Mouse (Mus musculus): ENCODE data around the gene Pcca. TPM values are rescaled to one million over a fixed set of nuclear protein-coding genes. Genes with fewer than 3 reads are reported as not detected.

Pcca gene
- polyA plus RNA-seq, 1 experiment from 2014 or later, result 36.5 TPM

- Histone ChIP-seq H3K9ac (no peak overlapping the region), H3K4me3 (no peak overlapping the region), H3K27me3 (no peaks in the 10 kb centered on the region), H3K4me1 (peaks cover 9% of the 10 kb centered on the region), H3K36me3 (no peaks in the 10 kb centered on the region), H3K9me3 (no peaks in the 10 kb centered on the region), H3K27ac (no peak overlapping the region), H3K4me2 (replicated peaks) (no peak overlapping the region)
- ATAC-seq (ENCODE audit: insufficient number of reproducible peaks, insufficient read depth, low FRiP score, low TSS enrichment), result no peak
- WGBS, result 30% methylated on average over 13 of the region's 13 CpGs
Observed at GRCm38 (mm10) chr14:122755559-122755958, 221.4 kb downstream of the Pcca start.

GRCm38 (mm10) chr14:122756671-122757070 lies 222.5 kb downstream of the Pcca start:
- H3K27ac ChIP-seq, result no peak overlapping the region
- H3K4me2 ChIP-seq (replicated peaks), result no peak overlapping the region
- H3K27me3 ChIP-seq, result no peaks in the 10 kb centered on the region
- no peaks in the 10 kb centered on the region for H3K9me3 ChIP-seq
- no peak for ATAC-seq (ENCODE audit: insufficient number of reproducible peaks, insufficient read depth, low FRiP score, low TSS enrichment)
- WGBS, result 90% methylated on average over 1 of the region's 1 CpGs
- H3K36me3 ChIP-seq, result no peaks in the 10 kb centered on the region
- no peak overlapping the region for H3K9ac ChIP-seq
- H3K4me3 ChIP-seq, result no peak overlapping the region
- peaks cover 9% of the 10 kb centered on the region for H3K4me1 ChIP-seq

GRCm38 (mm10) chr14:122759890-122760289 lies 225.8 kb downstream of the Pcca start:
- Histone ChIP-seq H3K4me3 (no peak overlapping the region), H3K9me3 (no peaks in the 10 kb centered on the region), H3K4me1 (peaks cover 9% of the 10 kb centered on the region), H3K4me2 (replicated peaks) (no peak overlapping the region), H3K9ac (no peak overlapping the region), H3K36me3 (no peaks in the 10 kb centered on the region), H3K27me3 (no peaks in the 10 kb centered on the region), H3K27ac (no peak overlapping the region)
- ATAC-seq (ENCODE audit: insufficient number of reproducible peaks, insufficient read depth, low FRiP score, low TSS enrichment), result no peak
- 76% methylated on average over 3 of the region's 3 CpGs for WGBS

GRCm38 (mm10) chr14:122760803-122761202 lies 226.7 kb downstream of the Pcca start:
- Histone ChIP-seq H3K9me3 (no peaks in the 10 kb centered on the region), H3K9ac (no peak overlapping the region), H3K36me3 (no peaks in the 10 kb centered on the region), H3K4me3 (no peak overlapping the region), H3K4me2 (replicated peaks) (no peak overlapping the region), H3K4me1 (peaks cover 4% of the 10 kb centered on the region), H3K27ac (no peak overlapping the region), H3K27me3 (no peaks in the 10 kb centered on the region)
- no peak for ATAC-seq (ENCODE audit: insufficient number of reproducible peaks, insufficient read depth, low FRiP score, low TSS enrichment)

GRCm38 (mm10) chr14:122762603-122763002 lies 228.5 kb downstream of the Pcca start:
- Histone ChIP-seq H3K9me3 (no peaks in the 10 kb centered on the region), H3K4me1 (no peaks in the 10 kb centered on the region), H3K27me3 (no peaks in the 10 kb centered on the region), H3K9ac (no peak overlapping the region), H3K4me2 (replicated peaks) (no peak overlapping the region), H3K27ac (no peak overlapping the region), H3K4me3 (no peak overlapping the region), H3K36me3 (no peaks in the 10 kb centered on the region)
- no peak for ATAC-seq (ENCODE audit: insufficient number of reproducible peaks, insufficient read depth, low FRiP score, low TSS enrichment)

- Histone ChIP-seq H3K27ac (no peak overlapping the region), H3K9ac (no peak overlapping the region), H3K9me3 (no peaks in the 10 kb centered on the region), H3K36me3 (no peaks in the 10 kb centered on the region), H3K4me2 (replicated peaks) (no peak overlapping the region), H3K4me1 (no peaks in the 10 kb centered on the region), H3K27me3 (no peaks in the 10 kb centered on the region), H3K4me3 (no peak overlapping the region)
- ATAC-seq (ENCODE audit: insufficient number of reproducible peaks, insufficient read depth, low FRiP score, low TSS enrichment), result no peak
- 64% methylated on average over 2 of the region's 2 CpGs for WGBS
Observed at GRCm38 (mm10) chr14:122765951-122766350, 231.8 kb downstream of the Pcca start.

- H3K27me3 ChIP-seq, result no peaks in the 10 kb centered on the region
- H3K4me1 ChIP-seq, result no peaks in the 10 kb centered on the region
- WGBS, result 92% methylated on average over 5 of the region's 5 CpGs
- H3K4me3 ChIP-seq, result no peak overlapping the region
- H3K4me2 ChIP-seq (replicated peaks), result no peak overlapping the region
- H3K27ac ChIP-seq, result no peak overlapping the region
- ATAC-seq (ENCODE audit: insufficient number of reproducible peaks, insufficient read depth, low FRiP score, low TSS enrichment), result no peak
- no peaks in the 10 kb centered on the region for H3K36me3 ChIP-seq
- no peaks in the 10 kb centered on the region for H3K9me3 ChIP-seq
- no peak overlapping the region for H3K9ac ChIP-seq
Observed at GRCm38 (mm10) chr14:122766448-122766847, 232.3 kb downstream of the Pcca start.

GRCm38 (mm10) chr14:122784701-122785100 lies 250.6 kb downstream of the Pcca start:
- no peak overlapping the region for H3K4me2 ChIP-seq (replicated peaks)
- H3K36me3 ChIP-seq, result no peaks in the 10 kb centered on the region
- H3K27ac ChIP-seq, result no peak overlapping the region
- no peaks in the 10 kb centered on the region for H3K4me1 ChIP-seq
- no peak overlapping the region for H3K4me3 ChIP-seq
- no peak overlapping the region for H3K9ac ChIP-seq
- no peak for ATAC-seq (ENCODE audit: insufficient number of reproducible peaks, insufficient read depth, low FRiP score, low TSS enrichment)
- H3K27me3 ChIP-seq, result no peaks in the 10 kb centered on the region
- H3K9me3 ChIP-seq, result no peaks in the 10 kb centered on the region
- WGBS, result 81% methylated on average over 4 of the region's 4 CpGs

GRCm38 (mm10) chr14:122788199-122788598 lies 254.1 kb downstream of the Pcca start:
- H3K4me3 ChIP-seq, result no peak overlapping the region
- WGBS, result 58% methylated on average over 2 of the region's 2 CpGs
- no peak overlapping the region for H3K4me2 ChIP-seq (replicated peaks)
- H3K4me1 ChIP-seq, result no peaks in the 10 kb centered on the region
- H3K9me3 ChIP-seq, result no peaks in the 10 kb centered on the region
- ATAC-seq (ENCODE audit: insufficient number of reproducible peaks, insufficient read depth, low FRiP score, low TSS enrichment), result no peak
- no peaks in the 10 kb centered on the region for H3K36me3 ChIP-seq
- H3K27me3 ChIP-seq, result no peaks in the 10 kb centered on the region
- H3K9ac ChIP-seq, result no peak overlapping the region
- no peak overlapping the region for H3K27ac ChIP-seq

- Histone ChIP-seq H3K4me1 (no peaks in the 10 kb centered on the region), H3K36me3 (no peaks in the 10 kb centered on the region), H3K27ac (no peak overlapping the region), H3K9me3 (no peaks in the 10 kb centered on the region), H3K27me3 (no peaks in the 10 kb centered on the region), H3K4me2 (replicated peaks) (no peak overlapping the region), H3K4me3 (no peak overlapping the region), H3K9ac (no peak overlapping the region)
- ATAC-seq (ENCODE audit: insufficient number of reproducible peaks, insufficient read depth, low FRiP score, low TSS enrichment), result no peak
- WGBS, result 84% methylated on average over 7 of the region's 7 CpGs
Observed at GRCm38 (mm10) chr14:122790111-122790510, 256.0 kb downstream of the Pcca start.

GRCm38 (mm10) chr14:122793368-122793767 lies 259.2 kb downstream of the Pcca start:
- WGBS, result 90% methylated on average over 4 of the region's 4 CpGs
- Histone ChIP-seq H3K4me1 (no peaks in the 10 kb centered on the region), H3K9ac (no peak overlapping the region), H3K27me3 (no peaks in the 10 kb centered on the region), H3K4me3 (no peak overlapping the region), H3K4me2 (replicated peaks) (no peak overlapping the region), H3K27ac (no peak overlapping the region), H3K36me3 (no peaks in the 10 kb centered on the region), H3K9me3 (no peaks in the 10 kb centered on the region)
- ATAC-seq (ENCODE audit: insufficient number of reproducible peaks, insufficient read depth, low FRiP score, low TSS enrichment), result no peak

- 87% methylated on average over 4 of the region's 4 CpGs for WGBS
- H3K9ac ChIP-seq, result no peak overlapping the region
- H3K36me3 ChIP-seq, result no peaks in the 10 kb centered on the region
- H3K27ac ChIP-seq, result no peak overlapping the region
- no peaks in the 10 kb centered on the region for H3K4me1 ChIP-seq
- no peaks in the 10 kb centered on the region for H3K9me3 ChIP-seq
- H3K4me2 ChIP-seq (replicated peaks), result no peak overlapping the region
- no peaks in the 10 kb centered on the region for H3K27me3 ChIP-seq
- no peak for ATAC-seq (ENCODE audit: insufficient number of reproducible peaks, insufficient read depth, low FRiP score, low TSS enrichment)
- H3K4me3 ChIP-seq, result no peak overlapping the region
Observed at GRCm38 (mm10) chr14:122800296-122800695, 266.2 kb downstream of the Pcca start.

- H3K27me3 ChIP-seq, result no peaks in the 10 kb centered on the region
- H3K4me1 ChIP-seq, result no peaks in the 10 kb centered on the region
- WGBS, result 86% methylated on average over 3 of the region's 3 CpGs
- H3K9ac ChIP-seq, result no peak overlapping the region
- no peak overlapping the region for H3K4me3 ChIP-seq
- H3K4me2 ChIP-seq (replicated peaks), result no peak overlapping the region
- H3K36me3 ChIP-seq, result no peaks in the 10 kb centered on the region
- ATAC-seq (ENCODE audit: insufficient number of reproducible peaks, insufficient read depth, low FRiP score, low TSS enrichment), result no peak
- H3K9me3 ChIP-seq, result no peaks in the 10 kb centered on the region
- H3K27ac ChIP-seq, result no peak overlapping the region
Observed at GRCm38 (mm10) chr14:122821002-122821401, 286.9 kb downstream of the Pcca start.
